24 mouse cellular contexts compared by ENCODE assay signal in genomic region chr6:134559635-134560034, GRCm38 (mm10). TPM values are rescaled to one million over a fixed set of nuclear protein-coding genes. Genes with fewer than 3 reads are reported as not detected.
DNase-seq lines count a peak whose midpoint lies in the region; ATAC-seq and TF ChIP-seq lines count a peak whose summit lies in the region.
"Had no signal": no experiment of that assay in that cellular context is flagged by ENCODE, and none has a peak within 500 bp of the region (broad histone marks: within the 10 kb centered on the region; RNA-seq: fewer than 3 reads in every experiment).

No protein-coding gene starts in this region.

- H3K9me3 ChIP-seq in liver, embryonic 12.5 days (replicated peaks), result no peaks in the 10 kb centered on the region
- H3K9me3 ChIP-seq in lung, postnatal 0 days (ENCODE audit: low read length), result no peaks in the 10 kb centered on the region
- H3K9me3 ChIP-seq: embryonic facial prominence, embryonic 15.5 days; forebrain, embryonic 10.5 days; heart, embryonic 13.5 days; hindbrain, embryonic 12.5 days had no signal

- WGBS in liver, adult 2 months, result 25% methylated on average over 3 of the region's 3 CpGs
- WGBS in liver, embryonic 12.5 days (ENCODE audit: insufficient replicate concordance), result 71% methylated on average over 3 of the region's 3 CpGs
- WGBS in lung, postnatal 0 days, result 54% methylated on average over 3 of the region's 3 CpGs

- H3K4me1 ChIP-seq in liver, adult 2 months (ENCODE audit: control insufficient read depth, insufficient read depth, low read length), result peaks cover 47% of the 10 kb centered on the region
- peaks cover 59% of the 10 kb centered on the region for H3K4me1 ChIP-seq in liver, embryonic 12.5 days
- peaks cover 20% of the 10 kb centered on the region for H3K4me1 ChIP-seq in lung, postnatal 0 days (ENCODE audit: insufficient read depth, low read depth, low read length)

- ATAC-seq in liver, embryonic 12.5 days, result no peak
- peak; percentile 47; the same call in 1 of the 2 replicates for ATAC-seq in lung, postnatal 0 days
- ATAC-seq: forebrain, embryonic 14.5 days; hindbrain, postnatal 0 days; Patski had no signal

- DNase-seq in gastrocnemius, adult 2 months, result no peak
- DNase-seq in gastrocnemius, postnatal 4 days (ENCODE audit: low spot score in 2 of 2), result no peak
- DNase-seq in liver, adult 2 months (ENCODE audit: extremely low read depth, low read depth, low spot score), result peak; percentile 68
- DNase-seq in lung, postnatal 0 days (ENCODE audit: low spot score), result no peak
- DNase-seq in lung, postnatal 14 days, result no peak
- DNase-seq in urinary bladder, postnatal 10 days (ENCODE audit: low spot score), result no peak
- DNase-seq: adrenal gland, adult 2 months; adrenal gland, postnatal 36 days; cerebellum, adult 11 months; cerebellum, adult 8-10 months; cerebellum, postnatal 14 days; embryo, embryonic 11 days; gastrocnemius, postnatal 36 days; heart, postnatal 36 days had no signal

- peak overlapping the region; percentile 31; the same call in 1 of the 2 replicates for H3K27ac ChIP-seq in gastrocnemius, adult 2 months
- H3K27ac ChIP-seq in liver, adult 2 months (replicated peaks; ENCODE audit: insufficient read depth, low read depth, low read length), result peak overlapping the region; percentile 26
- no peak overlapping the region for H3K27ac ChIP-seq in liver, embryonic 12.5 days
- no peak overlapping the region for H3K27ac ChIP-seq in lung, postnatal 0 days (ENCODE audit: low read length)
- H3K27ac ChIP-seq: embryonic facial prominence, embryonic 15.5 days; forebrain, embryonic 10.5 days; heart, embryonic 13.5 days; hindbrain, embryonic 12.5 days; hindbrain, postnatal 0 days had no signal

- H3K27me3 ChIP-seq in liver, adult 2 months (ENCODE audit: control insufficient read depth, insufficient read depth, low read length), result no peaks in the 10 kb centered on the region
- H3K27me3 ChIP-seq in liver, embryonic 12.5 days (replicated peaks), result no peaks in the 10 kb centered on the region
- no peaks in the 10 kb centered on the region for H3K27me3 ChIP-seq in lung, postnatal 0 days (replicated peaks; ENCODE audit: insufficient read depth, low read length)
- H3K27me3 ChIP-seq: CH12.LX; embryonic facial prominence, embryonic 15.5 days; heart, embryonic 13.5 days; hindbrain, embryonic 12.5 days; Patski had no signal

- H3K9ac ChIP-seq in liver, adult 2 months (ENCODE audit: low read depth, low read length), result peak overlapping the region; percentile 15; the same call in 1 of the 2 replicates
- H3K9ac ChIP-seq in liver, embryonic 12.5 days, result no peak overlapping the region
- H3K9ac ChIP-seq in lung, postnatal 0 days (replicated peaks; ENCODE audit: low read depth), result no peak overlapping the region
- H3K9ac ChIP-seq: embryonic facial prominence, embryonic 15.5 days; heart, embryonic 13.5 days; hindbrain, embryonic 12.5 days had no signal

- no peak for TF ChIP-seq POLR2A in liver, adult 2 months (IDR thresholded peaks at IDR 0.05; ENCODE audit: extremely low read depth, insufficient read depth, low read length)

- no peaks in the 10 kb centered on the region for H3K36me3 ChIP-seq in liver, adult 2 months (ENCODE audit: control insufficient read depth, insufficient read depth, low read length)
- H3K36me3 ChIP-seq in liver, embryonic 12.5 days, result no peaks in the 10 kb centered on the region
- H3K36me3 ChIP-seq in lung, postnatal 0 days (ENCODE audit: insufficient read depth, low read length), result no peaks in the 10 kb centered on the region
- H3K36me3 ChIP-seq: embryonic facial prominence, embryonic 15.5 days; heart, embryonic 13.5 days; hindbrain, embryonic 12.5 days had no signal

- TF ChIP-seq EP300 in lung, postnatal 0 days (IDR thresholded peaks at IDR 0.05), result no peak

- no peak for TF ChIP-seq CTCF in gastrocnemius, adult 2 months (IDR thresholded peaks at IDR 0.05)
- TF ChIP-seq CTCF in liver, adult 2 months (IDR thresholded peaks at IDR 0.05; ENCODE audit: low read depth, low read length), result no peak
- no peak for TF ChIP-seq CTCF in lung, postnatal 0 days (IDR thresholded peaks at IDR 0.05)

- no peak overlapping the region for H3K4me3 ChIP-seq in gastrocnemius, adult 2 months
- no peak overlapping the region for H3K4me3 ChIP-seq in liver, adult 2 months (ENCODE audit: insufficient read depth, low read depth, low read length)
- H3K4me3 ChIP-seq in liver, embryonic 12.5 days, result no peak overlapping the region
- no peak overlapping the region for H3K4me3 ChIP-seq in lung, postnatal 0 days (ENCODE audit: low read depth, low read length)
- H3K4me3 ChIP-seq: embryonic facial prominence, embryonic 15.5 days; erythroblast, embryonic 14.5 days; forebrain, embryonic 10.5 days; heart, embryonic 13.5 days; hindbrain, embryonic 12.5 days had no signal

- no peak overlapping the region for H3K4me2 ChIP-seq in liver, embryonic 12.5 days
- H3K4me2 ChIP-seq in lung, postnatal 0 days (replicated peaks; ENCODE audit: low read depth, low read length), result no peak overlapping the region
- H3K4me2 ChIP-seq: embryonic facial prominence, embryonic 15.5 days; heart, embryonic 13.5 days; hindbrain, embryonic 12.5 days had no signal

- peaks cover 41% of the 10 kb centered on the region for H3K79me2 ChIP-seq in liver, adult 2 months (ENCODE audit: control insufficient read depth, insufficient read depth, low read length)

- intact Hi-C loops in gastrocnemius, adult 2 months (cut with DNase I), result no loop called here

RNA-seq across cellular contexts. Expression of gene Lrp6, which starts 7.1 kb away (rescaled TPM):
- total RNA-seq in gastrocnemius, adult 2 months (2021), result 10 to 100 TPM; 45.0 to 46.7 TPM
- total RNA-seq in gastrocnemius, postnatal 4 days (2021), result 10 to 100 TPM; 68.0 to 68.1 TPM
- 48.2 and 54.3 TPM in 2 replicates for total RNA-seq in liver, adult 2 months (2014; rRNA removed)
- 15.0 and 15.1 TPM in 2 replicates for polyA plus RNA-seq in liver, adult 2 months (2012; rRNA removed)
- 12.6 and 13.1 TPM in 2 replicates for polyA plus RNA-seq in liver, embryonic 12.5 days (2016; fragmentation: Nextera tagmentation; extraction: Ambion mirVana)
- polyA plus RNA-seq in lung, postnatal 0 days (2015; fragmentation: Nextera tagmentation; extraction: Ambion mirVana), result 17.0 and 18.7 TPM in 2 replicates

Comparison
In these comparisons a context has a peak if more than half of its experiments do, and no peak if none do; other contexts are left out.
1. H3K27ac ChIP-seq: peak in gastrocnemius, adult 2 months (single experiment) and liver, adult 2 months (single experiment); none in liver, embryonic 12.5 days (single experiment) and lung, postnatal 0 days (single experiment).